Mouse (Mus musculus): ENCODE measurements around the gene Nek10.

Gene Nek10

DNA sequence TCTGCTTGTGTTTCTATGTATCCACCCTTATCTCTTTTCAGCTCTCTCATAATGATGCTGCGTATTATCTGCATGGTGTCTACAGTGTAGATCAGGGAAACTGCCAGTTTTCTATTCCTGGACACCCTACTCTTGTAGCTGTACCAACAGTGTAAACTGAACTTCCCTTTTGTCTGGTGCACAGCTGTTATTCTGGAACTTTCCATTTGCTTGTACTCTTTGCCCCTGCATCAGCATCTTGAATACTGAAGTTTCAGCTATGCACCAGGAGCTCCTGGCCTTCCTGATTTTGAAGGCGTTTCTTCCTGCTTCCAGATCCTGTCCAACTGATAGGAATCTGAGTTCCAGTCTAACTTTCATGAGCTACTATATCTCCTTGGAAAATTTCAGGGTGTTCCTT lies 66.0 kb downstream of the Nek10 start:
- in situ Hi-C loops (cut with MboI; ENCODE audit: unreplicated experiment in 2 of 2): loop anchor here (5.0 to 25.0 kb wide), 10 partner anchors 284 to 1513 kb away; partner anchors contain the start of gene Psmd6 (in 2 of the 2)

DNA sequence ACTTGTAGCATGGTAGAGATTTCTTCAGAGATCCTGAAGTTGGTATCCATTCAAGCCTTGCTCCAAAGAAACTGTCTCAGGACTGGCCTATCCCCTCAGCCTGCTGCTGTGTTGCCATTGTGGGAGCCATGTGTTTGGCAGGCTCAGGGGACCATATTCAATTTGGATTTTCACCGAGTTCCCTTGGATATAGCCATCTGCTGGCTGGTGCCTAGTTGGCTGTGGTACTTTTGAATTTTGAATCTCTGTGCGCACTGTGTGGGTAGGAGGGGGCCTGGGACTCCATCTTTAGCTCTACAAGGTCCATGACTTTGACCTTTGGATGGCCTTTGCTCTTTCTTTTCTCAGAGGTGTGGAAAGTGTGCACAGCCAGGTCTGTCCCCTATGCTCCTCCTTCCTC lies 66.8 kb downstream of the Nek10 start:
- in situ Hi-C loops (cut with MboI; ENCODE audit: unreplicated experiment in 2 of 2): loop anchor here (25.0 kb wide), 2 partner anchors 1017 to 1508 kb away; no protein-coding TSS in a partner anchor

- in situ Hi-C loops (cut with MboI; ENCODE audit: unreplicated experiment in 2 of 2): loop anchor here (25.0 kb wide), 2 partner anchors 1017 to 1508 kb away; no protein-coding TSS in a partner anchor
Measured at GRCm38 (mm10) chr14:14870463-14870862, 67.2 kb downstream of the Nek10 start.

- in situ Hi-C loops (cut with MboI; ENCODE audit: unreplicated experiment in 2 of 2): loop anchor here (25.0 kb wide), 2 partner anchors 1016 to 1509 kb away; no protein-coding TSS in a partner anchor
Measured at GRCm38 (mm10) chr14:14871121-14871520, 67.9 kb downstream of the Nek10 start.

GRCm38 (mm10) chr14:14871700-14872099 lies 68.5 kb downstream of the Nek10 start:
- in situ Hi-C loops (cut with MboI; ENCODE audit: unreplicated experiment in 2 of 2): loop anchor here (25.0 kb wide), 2 partner anchors 1016 to 1509 kb away; no protein-coding TSS in a partner anchor

DNA sequence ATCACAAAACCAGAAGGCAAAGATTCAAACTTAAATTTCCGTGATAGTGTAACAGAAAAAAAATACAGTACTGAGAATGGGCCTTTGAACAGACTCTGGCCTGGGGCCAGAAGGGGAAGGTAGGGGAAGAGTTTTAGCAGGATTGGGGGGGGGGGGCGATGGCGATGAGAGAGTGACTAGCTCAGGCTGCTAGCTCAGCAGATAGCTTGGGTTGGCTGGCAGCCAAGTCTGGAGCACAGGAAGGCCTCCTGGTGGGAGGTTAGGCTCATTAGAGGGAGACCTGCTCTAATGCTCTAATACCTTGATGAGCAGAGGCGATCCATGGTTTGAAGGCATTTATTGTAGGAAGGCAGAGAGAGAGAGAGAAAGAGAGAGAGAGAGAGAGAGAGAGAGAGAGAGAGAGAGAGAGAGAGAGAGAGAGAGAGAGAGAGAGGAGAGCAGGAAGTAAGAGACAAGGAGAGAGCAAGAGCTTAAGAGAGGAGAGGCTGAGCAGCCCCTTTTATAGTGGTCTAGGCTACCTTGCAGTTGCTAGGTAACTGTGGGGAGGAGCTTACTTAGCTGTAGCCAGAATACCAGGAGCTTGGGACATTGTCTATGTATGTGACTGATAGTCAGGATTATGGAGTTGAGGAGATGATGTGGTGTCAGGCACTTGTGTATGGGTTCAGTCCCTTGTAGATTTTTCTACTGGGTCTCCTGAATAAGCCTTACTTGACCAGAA lies 90.9 kb downstream of the Nek10 start:
- in situ Hi-C loops (cut with MboI; ENCODE audit: unreplicated experiment in 2 of 2): no loop called here

DNA sequence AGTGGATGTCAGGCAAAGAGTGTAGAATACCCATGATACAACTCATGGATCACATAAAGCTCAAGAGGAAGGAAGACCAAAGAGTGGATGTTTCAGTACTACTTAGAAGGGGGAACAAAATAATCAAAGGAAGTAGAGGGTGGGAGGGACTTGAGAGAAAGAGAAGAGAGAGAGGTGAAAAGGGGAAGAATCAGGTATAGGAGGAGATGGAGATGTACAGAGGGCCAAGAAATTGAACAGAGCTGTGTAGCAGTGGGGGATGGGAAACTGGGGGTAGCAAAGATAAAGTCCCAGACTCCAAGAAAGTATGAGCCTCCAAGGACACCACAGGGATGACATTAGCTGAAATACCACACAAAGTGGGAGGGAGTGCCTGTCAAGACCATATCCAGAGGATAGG lies 91.6 kb downstream of the Nek10 start:
- in situ Hi-C loops (cut with MboI; ENCODE audit: unreplicated experiment in 2 of 2): no loop called here

DNA sequence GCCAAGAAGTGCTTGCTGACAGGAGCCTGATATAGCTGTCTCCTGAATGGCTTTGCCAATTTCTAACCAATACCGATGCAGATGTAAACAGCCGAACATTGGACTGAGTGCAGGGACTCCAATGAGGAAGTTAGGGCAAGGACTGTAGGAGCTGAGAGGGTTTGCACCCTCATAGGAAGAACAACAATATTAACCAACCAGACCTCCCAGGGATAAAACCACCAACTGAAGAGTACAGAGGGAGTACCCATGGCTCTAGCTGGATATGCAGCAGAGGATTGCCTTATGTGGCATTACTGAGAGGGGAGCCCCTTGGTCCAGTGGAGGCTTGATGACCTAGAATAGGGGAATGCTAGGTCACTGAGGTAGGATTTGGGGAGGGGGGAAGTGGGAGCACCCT lies 92.1 kb downstream of the Nek10 start:
- in situ Hi-C loops (cut with MboI; ENCODE audit: unreplicated experiment in 2 of 2): no loop called here

- in situ Hi-C loops (cut with MboI; ENCODE audit: unreplicated experiment in 2 of 2): no loop called here
Measured at GRCm38 (mm10) chr14:14896399-14897136, 93.4 kb downstream of the Nek10 start.

GRCm38 (mm10) chr14:14904750-14905529 lies 101.7 kb downstream of the Nek10 start:
- in situ Hi-C loops (cut with MboI; ENCODE audit: unreplicated experiment in 2 of 2): no loop called here

DNA sequence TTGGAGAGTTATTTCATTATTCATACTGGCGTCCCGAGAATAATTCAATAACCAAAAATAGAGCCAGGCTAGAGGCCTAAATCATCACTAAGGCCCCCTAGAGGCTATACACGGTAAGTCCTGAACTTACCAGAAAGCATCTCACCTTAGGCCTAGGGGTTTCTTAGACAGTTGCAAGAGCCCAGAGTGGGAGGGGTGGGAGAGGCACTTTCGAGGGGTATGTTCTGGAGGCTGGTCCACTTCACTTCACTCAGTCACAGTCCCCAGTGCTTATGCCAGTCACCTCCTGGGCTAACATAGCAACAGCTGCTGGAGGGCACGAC lies 102.3 kb downstream of the Nek10 start:
- in situ Hi-C loops (cut with MboI; ENCODE audit: unreplicated experiment in 2 of 2): no loop called here

DNA sequence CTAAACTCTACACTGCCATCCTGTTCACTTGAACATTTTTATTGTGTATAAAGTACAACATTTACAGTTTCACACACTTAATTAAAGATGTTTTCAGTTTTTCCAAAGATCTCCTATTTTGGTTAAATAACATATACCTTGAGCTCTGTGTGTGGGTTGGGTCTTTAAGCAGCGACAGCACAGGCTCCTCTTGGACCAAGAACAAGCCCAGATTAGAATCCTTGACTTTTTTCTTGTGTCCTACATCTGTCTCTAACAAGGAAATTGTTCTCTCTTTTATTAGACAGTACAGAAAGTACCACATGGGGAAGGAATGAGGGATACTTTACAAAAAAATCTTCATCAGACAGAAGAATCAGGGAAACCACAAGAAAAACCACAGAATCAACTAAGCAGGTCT lies 122.4 kb downstream of the Nek10 start:
- in situ Hi-C loops (cut with MboI; ENCODE audit: unreplicated experiment in 2 of 2): no loop called here

DNA sequence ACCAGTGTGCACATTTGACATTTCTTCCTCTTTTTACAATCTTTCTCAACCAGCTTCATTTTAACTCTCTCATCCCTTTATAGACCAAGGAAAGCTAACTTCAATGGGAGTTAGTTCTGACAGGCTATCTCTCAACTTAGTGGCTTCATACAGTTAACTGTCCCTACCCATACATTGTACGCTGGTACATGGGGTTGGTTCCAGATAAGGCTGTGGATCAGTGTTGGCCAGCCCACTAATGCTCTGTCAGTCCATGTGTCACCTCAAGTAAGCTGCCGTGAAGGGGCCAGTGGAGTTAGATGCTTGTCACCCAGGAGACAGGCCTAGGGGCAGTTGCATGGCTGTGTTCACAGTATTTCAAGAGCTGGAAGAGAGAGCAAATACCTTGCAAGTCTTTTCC lies 124.3 kb downstream of the Nek10 start:
- in situ Hi-C loops (cut with MboI; ENCODE audit: unreplicated experiment in 2 of 2): no loop called here

DNA sequence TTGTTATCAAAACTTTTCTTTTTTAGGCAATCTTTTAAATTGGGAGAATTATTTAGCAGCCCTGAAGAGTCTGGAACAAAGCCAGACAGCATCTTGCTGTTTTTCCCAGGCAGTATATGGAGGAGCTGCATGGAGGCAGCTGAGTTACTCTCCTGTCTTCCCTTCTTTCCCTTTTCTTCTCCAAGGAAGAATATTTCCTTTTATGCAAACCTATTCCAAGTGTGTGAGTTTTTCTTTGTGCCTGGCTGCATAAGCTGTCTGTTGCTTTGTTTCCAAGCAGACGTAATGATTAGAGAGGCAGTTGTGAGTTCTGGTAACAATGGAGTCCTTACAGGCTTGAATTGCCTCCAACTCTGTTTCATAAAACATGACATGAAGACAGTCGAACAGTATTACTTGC lies 131.8 kb downstream of the Nek10 start:
- in situ Hi-C loops (cut with MboI; ENCODE audit: unreplicated experiment in 2 of 2): no loop called here

GRCm38 (mm10) chr14:14945930-14946329 lies 142.7 kb downstream of the Nek10 start:
- in situ Hi-C loops (cut with MboI; ENCODE audit: unreplicated experiment in 2 of 2): no loop called here

GRCm38 (mm10) chr14:14949023-14949422 lies 145.8 kb downstream of the Nek10 start:
- in situ Hi-C loops (cut with MboI; ENCODE audit: unreplicated experiment in 2 of 2): no loop called here

- in situ Hi-C loops (cut with MboI; ENCODE audit: unreplicated experiment in 2 of 2): no loop called here
Measured at GRCm38 (mm10) chr14:14951808-14952207, 148.6 kb downstream of the Nek10 start.

DNA sequence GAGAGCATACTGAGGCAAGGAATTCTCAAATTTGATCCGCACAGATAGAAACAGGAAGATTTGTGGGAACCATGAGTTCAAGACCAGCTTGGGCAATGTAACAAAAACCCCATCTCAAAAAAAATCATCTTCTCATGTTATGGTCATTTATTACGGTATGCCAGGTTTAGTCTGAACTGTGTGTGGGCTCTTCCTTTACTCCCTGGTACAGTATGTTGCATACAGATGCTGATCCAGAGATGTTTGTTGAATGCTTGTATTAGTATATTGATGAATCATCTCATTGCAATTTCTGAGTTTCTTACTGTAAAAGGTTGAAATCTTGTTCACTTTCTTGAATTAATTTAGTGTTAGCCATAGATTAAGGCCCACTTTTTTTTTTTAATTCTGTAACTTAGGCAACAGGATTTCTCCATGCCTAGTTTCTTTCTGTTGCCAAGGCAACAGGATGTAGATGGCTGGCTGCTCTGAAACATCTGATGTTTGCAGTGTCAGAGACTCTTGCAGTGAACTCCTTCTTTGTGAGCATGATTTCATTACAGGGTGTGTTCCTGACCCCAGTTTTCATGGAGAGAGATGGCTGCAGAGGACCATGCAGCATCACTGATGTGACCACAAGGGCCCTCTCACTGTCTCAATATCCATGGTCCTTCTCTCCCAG lies 156.7 kb downstream of the Nek10 start:
- in situ Hi-C loops (cut with MboI; ENCODE audit: unreplicated experiment in 2 of 2): no loop called here

- in situ Hi-C loops (cut with MboI; ENCODE audit: unreplicated experiment in 2 of 2): no loop called here
Measured at GRCm38 (mm10) chr14:14960441-14960988, 157.3 kb downstream of the Nek10 start.

- in situ Hi-C loops (cut with MboI; ENCODE audit: unreplicated experiment in 2 of 2): loop anchor here in 1 of 2 experiments (10.0 kb wide), 1 partner anchor 506 kb away; no protein-coding TSS in a partner anchor
Measured at GRCm38 (mm10) chr14:14970633-14971032, 167.4 kb downstream of the Nek10 start.
